Mouse (Mus musculus) urinary bladder, postnatal 25 days (tissue): ENCODE results near the gene Kcnab3.

ENCODE experiments used
- DNase-seq: peaks from one replicate; pipeline ENCODE4 v3.0.0; 2022; ENCODE audit warnings: low spot score

The Kcnab3 gene

GRCm38 (mm10) chr11:69370817-69371215 lies 44.8 kb downstream of the Kcnab3 start:
- no peak for DNase-seq

- no peak for DNase-seq
Measured at GRCm38 (mm10) chr11:69371601-69372000, 45.5 kb downstream of the Kcnab3 start.

- DNase-seq, result no peak
Measured at GRCm38 (mm10) chr11:69372056-69372779, 46.2 kb downstream of the Kcnab3 start.

GRCm38 (mm10) chr11:69372780-69373170 lies 46.7 kb downstream of the Kcnab3 start:
- DNase-seq, result no peak

- no peak for DNase-seq
Measured at GRCm38 (mm10) chr11:69373223-69373965, 47.3 kb downstream of the Kcnab3 start.

- no peak for DNase-seq
Measured at GRCm38 (mm10) chr11:69375646-69376045, 49.6 kb downstream of the Kcnab3 start.

- DNase-seq, result no peak
Measured at GRCm38 (mm10) chr11:69377766-69378165, 51.7 kb downstream of the Kcnab3 start.

GRCm38 (mm10) chr11:69379600-69379999 lies 53.5 kb downstream of the Kcnab3 start:
- no peak for DNase-seq

GRCm38 (mm10) chr11:69381356-69381755 lies 55.3 kb downstream of the Kcnab3 start:
- DNase-seq, result no peak
